Mouse (Mus musculus) embryonic facial prominence, embryonic 10.5 days (tissue): ENCODE measurements around the gene Nrxn1. TPM values are rescaled to one million over a fixed set of nuclear protein-coding genes. Genes with fewer than 3 reads are reported as not detected.
"Not testable (repeated sequence)": the region's sequence is repeated elsewhere in the genome, so short reads cannot be mapped to it uniquely, and the experiment has no call there.

ENCODE experiments used
- DNase-seq: peaks from one replicate; pipeline ENCODE4 v3.0.0-alpha.2; 2017; ENCODE audit warnings: low spot score
- H3K27ac ChIP-seq: fragments of 300-500 bp; sonication (generic); replicated peaks from 2 replicates; pipeline ENCODE4 v1.5.1; 2016; ENCODE audit warnings: mild to moderate bottlenecking
- H3K27me3 ChIP-seq: fragments of 300-500 bp; sonication (generic); replicated peaks from 2 replicates; pipeline ENCODE4 v1.6.1; 2016; ENCODE audit warnings: low read depth, mild to moderate bottlenecking; ENCODE audit not compliant: poor library complexity, severe bottlenecking
- H3K36me3 ChIP-seq: fragments of 300-500 bp; sonication (generic); replicated peaks from 2 replicates; pipeline ENCODE4 v1.6.1; 2016; ENCODE audit warnings: mild to moderate bottlenecking, moderate library complexity
- H3K4me1 ChIP-seq: fragments of 300-500 bp; sonication (generic); 2 replicates; pipeline ENCODE4 v1.6.1; 2016
- H3K4me3 ChIP-seq: fragments of 300-500 bp; sonication (generic); 2 replicates; pipeline ENCODE4 v1.5.1; 2016; ENCODE audit warnings: mild to moderate bottlenecking, moderate library complexity
- H3K9me3 ChIP-seq: fragments of 300-500 bp; sonication (generic); 2 replicates; pipeline ENCODE4 v1.6.1; 2016; ENCODE audit warnings: mild to moderate bottlenecking
- WGBS: fragments of 180-500 bp; shearing (Covaris S2); methylation state at CpG from one replicate; pipeline ENCODE4 v1.1.7; 2016; 5-methylcytosine and 5-hydroxymethylcytosine counted together
- polyA plus RNA-seq: library from polyadenylated mRNA; unstranded; fragments of >200 nt; fragmentation: Nextera tagmentation; extraction: Ambion mirVana; gene quantifications from 2 replicates; pipeline ENCODE4 v1.2.1, GENCODE M21; 2016

The Nrxn1 gene
- polyA plus RNA-seq, 1 experiment from 2014 or later, result 4.1 TPM

DNA sequence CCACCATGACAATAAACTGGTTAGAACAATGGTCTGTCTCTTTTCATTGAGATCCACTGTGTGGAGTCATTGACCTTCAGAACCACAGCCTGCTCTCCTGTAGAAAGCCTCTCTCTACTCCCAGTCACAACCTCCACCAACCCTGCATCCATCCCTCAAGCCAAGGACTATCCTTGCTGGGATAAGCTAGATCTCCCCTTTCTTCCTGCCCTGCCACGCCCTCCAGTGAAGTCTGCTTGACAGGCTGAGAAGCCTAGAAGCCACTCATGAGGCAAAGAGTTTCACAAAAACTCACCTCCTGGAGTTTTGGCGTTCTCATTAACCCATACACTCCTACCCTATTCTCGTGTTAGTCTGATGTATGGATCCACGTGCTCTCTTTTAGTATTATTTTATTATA is 821.7 kb downstream of the Nrxn1 start:
- no peak for DNase-seq
- H3K4me3 ChIP-seq, result no peak overlapping the region
- 19% methylated on average over 4 of the region's 4 CpGs for WGBS
- no peaks in the 10 kb centered on the region for H3K27me3 ChIP-seq
- H3K27ac ChIP-seq, result no peak overlapping the region
- H3K36me3 ChIP-seq, result no peaks in the 10 kb centered on the region
- H3K9me3 ChIP-seq, result no peaks in the 10 kb centered on the region
- H3K4me1 ChIP-seq, result no peaks in the 10 kb centered on the region

DNA sequence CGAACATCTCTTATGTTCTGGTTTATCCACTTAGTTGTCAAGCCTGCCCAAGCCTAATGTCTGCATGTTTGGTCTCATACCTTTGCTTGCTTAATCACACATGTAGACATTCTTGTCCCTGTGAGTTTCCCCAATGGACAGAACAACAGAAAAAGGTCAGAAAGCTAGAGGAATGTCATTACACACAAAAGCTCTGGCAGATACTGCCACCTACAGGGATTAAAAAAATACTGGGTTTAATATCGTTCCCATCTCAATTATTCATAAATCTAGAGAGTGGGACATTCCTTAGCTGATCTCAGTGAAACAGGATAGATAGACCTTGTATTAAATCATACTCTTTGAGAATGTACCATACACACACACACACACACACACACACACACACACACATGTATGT is 823.7 kb downstream of the Nrxn1 start:
- Histone ChIP-seq H3K4me3 (no peak overlapping the region), H3K27ac (no peak overlapping the region), H3K27me3 (no peaks in the 10 kb centered on the region), H3K36me3 (no peaks in the 10 kb centered on the region), H3K4me1 (no peaks in the 10 kb centered on the region), H3K9me3 (no peaks in the 10 kb centered on the region)
- WGBS, result 83% methylated on average over 2 of the region's 2 CpGs
- DNase-seq, result no peak

DNA sequence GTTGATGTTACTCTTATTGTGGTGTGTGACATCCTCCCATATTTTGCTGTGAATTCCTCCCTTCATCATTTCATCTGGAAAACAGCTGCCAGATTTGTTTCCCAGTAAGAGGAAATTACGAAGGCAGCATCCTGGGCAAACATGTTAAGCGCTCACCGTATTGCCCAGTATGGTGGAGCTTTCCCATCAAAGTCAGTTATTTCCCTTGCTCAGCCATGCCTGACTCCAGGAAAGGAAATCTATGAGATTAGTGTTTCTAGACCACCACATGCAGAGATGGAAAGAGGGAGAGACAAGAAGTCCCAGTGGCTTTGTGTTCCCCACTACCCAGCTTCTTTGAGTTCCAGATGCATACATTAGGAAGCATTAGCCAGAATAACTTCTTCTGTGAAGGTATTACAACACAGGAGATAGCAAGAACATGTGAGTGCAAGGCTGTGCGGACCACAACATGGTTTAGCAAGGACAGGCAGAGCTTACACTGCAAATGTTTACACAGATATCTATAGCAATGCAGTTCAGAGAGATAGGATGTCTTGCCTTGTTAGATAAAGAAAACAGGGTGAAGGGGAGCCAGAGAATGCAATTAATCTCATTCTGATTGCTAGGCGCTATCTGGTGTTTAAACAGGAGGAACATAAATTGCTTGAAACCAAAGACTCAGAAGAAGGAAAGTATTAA is 839.3 kb downstream of the Nrxn1 start:
- WGBS, result 59% methylated on average over 5 of the region's 5 CpGs
- DNase-seq, result no peak

DNA sequence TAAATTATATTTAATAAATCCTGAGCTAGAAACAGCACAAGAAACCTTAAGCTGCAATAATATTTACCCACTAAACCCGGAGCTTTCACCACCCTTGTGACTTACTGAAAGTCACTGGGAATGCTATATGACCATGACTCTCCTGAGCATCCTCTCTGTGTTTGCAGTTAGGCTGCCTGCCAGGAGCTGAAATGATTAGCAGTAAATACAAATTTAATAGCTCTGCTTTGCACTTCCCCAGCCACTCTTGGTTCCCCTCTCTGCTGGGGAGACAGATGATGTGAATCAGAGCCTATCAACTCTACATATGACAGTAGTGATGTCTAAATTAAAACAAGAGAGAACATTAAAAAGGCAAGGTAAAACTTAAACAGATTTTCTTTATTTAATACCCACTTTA is 840.7 kb downstream of the Nrxn1 start:
- H3K9me3 ChIP-seq, result no peaks in the 10 kb centered on the region
- DNase-seq, result no peak
- H3K4me3 ChIP-seq, result no peak overlapping the region
- 79% methylated on average over 1 of the region's 1 CpGs for WGBS
- H3K27me3 ChIP-seq, result no peaks in the 10 kb centered on the region
- H3K36me3 ChIP-seq, result no peaks in the 10 kb centered on the region
- no peak overlapping the region for H3K27ac ChIP-seq
- no peaks in the 10 kb centered on the region for H3K4me1 ChIP-seq

More for the DNA sequence above, 839.3 kb downstream of the Nrxn1 start:
- H3K4me3 ChIP-seq, result no peak overlapping the region
- no peaks in the 10 kb centered on the region for H3K27me3 ChIP-seq
- H3K9me3 ChIP-seq, result no peaks in the 10 kb centered on the region
- H3K27ac ChIP-seq, result no peak overlapping the region
- H3K36me3 ChIP-seq, result no peaks in the 10 kb centered on the region
- no peaks in the 10 kb centered on the region for H3K4me1 ChIP-seq

DNA sequence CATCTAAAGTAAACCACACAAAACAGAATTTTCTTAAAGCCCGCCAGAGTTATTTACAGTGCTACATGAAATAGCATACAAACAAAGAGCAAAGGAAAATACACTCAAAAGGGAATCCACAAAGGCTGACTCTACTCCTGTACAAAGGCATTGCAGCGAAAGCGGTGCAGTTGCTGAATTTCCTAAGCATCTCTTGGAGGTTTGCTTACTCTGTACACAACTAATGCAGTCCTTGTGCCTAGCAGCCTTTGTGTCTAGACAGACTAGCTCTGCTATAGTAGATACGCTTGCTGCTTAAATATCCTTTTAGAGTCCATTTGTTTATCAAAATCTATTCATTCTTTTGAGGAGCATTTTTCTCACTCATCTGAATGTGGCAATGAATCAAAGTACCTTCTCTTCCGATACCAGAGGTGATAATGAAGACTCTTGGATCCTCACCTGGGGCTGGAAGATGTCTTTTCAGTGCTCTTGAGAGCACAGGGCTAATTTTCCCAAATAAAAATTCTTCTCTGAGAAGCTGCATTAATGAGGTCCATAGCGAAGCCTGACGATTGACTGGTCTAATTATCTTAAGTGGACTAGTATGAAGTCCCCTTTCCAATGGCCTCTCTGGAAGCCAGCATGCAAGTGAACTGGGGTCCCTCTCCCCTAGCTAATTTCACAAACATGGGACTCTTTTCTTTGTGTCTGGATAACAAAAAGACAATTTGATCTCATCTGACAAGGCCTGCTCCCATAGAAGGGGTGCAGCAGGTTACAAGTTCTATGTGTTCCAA is 845.6 kb downstream of the Nrxn1 start:
- WGBS, result 82% methylated on average over 7 of the region's 7 CpGs
- no peaks in the 10 kb centered on the region for H3K36me3 ChIP-seq

DNA sequence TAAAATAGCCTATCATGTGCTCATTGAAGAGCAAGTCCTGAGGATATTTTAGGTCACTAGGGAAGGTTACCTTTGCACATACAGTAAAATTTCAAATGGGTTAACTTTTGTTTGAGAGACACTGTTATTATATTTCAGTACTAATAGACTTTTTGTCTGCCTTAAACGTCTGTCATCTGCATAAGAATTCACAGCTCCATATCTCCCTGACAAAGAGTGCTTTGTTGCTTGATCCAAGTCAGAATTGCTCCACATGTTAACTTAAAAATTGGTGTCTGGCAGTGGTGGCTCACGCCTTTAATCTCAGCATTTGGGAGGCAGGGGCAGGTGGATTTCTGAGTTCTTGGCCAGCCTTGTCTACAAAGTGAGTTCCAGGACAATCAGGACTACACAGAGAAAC is 848.5 kb downstream of the Nrxn1 start:
- DNase-seq, result no peak
- H3K36me3 ChIP-seq, result no peaks in the 10 kb centered on the region
- no peak overlapping the region for H3K27ac ChIP-seq
- no peak overlapping the region for H3K4me3 ChIP-seq
- H3K4me1 ChIP-seq, result no peaks in the 10 kb centered on the region
- H3K27me3 ChIP-seq, result no peaks in the 10 kb centered on the region
- 60% methylated on average over 2 of the region's 2 CpGs for WGBS
- H3K9me3 ChIP-seq, result no peaks in the 10 kb centered on the region

More for the DNA sequence above, 845.6 kb downstream of the Nrxn1 start:
- no peaks in the 10 kb centered on the region for H3K9me3 ChIP-seq
- H3K27me3 ChIP-seq, result no peaks in the 10 kb centered on the region
- no peak overlapping the region for H3K4me3 ChIP-seq
- no peak overlapping the region for H3K27ac ChIP-seq
- H3K4me1 ChIP-seq, result no peaks in the 10 kb centered on the region
- DNase-seq, result no peak

DNA sequence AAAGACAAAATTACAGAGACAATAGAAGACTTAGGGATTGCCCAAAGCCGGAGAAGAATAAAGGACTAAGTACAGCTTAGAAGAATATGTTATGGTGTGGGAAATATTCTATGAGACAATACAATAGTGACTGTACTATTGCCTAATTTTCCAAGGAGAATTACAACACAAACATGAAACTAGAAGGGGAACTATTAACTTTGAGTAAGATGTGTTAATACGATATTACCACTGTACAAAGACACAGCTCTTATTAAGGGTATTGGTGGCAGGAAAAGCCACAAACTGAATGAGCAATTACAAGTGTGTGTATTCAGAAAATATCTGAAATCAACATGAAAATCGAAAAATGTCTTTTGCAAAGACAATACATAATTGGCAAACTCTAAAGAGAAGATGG is 853.9 kb downstream of the Nrxn1 start:
- H3K4me3 ChIP-seq, result no peak overlapping the region
- H3K36me3 ChIP-seq, result no peaks in the 10 kb centered on the region
- H3K4me1 ChIP-seq, result no peaks in the 10 kb centered on the region
- no peak overlapping the region for H3K27ac ChIP-seq
- WGBS, result 86% methylated on average over 3 of the region's 3 CpGs
- DNase-seq, result no peak
- no peaks in the 10 kb centered on the region for H3K9me3 ChIP-seq
- H3K27me3 ChIP-seq, result no peaks in the 10 kb centered on the region

DNA sequence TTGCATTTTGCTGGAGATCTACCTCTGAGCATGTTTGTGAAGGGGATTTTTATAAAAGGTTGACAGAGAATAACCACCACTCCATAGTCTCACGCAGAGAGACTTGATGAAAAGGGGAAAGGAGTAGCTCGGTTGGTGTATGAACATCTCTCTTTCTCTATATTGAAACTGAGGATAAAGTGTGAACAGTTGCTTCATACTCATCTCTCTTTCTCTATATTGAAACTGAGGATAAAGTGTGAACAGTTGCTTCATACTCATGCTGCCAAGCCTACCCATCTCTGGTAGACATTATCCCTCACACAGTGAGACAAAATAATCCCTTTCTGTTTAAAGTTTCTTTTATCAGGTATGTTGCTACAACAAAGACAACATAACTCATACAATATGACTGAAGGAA is 854.4 kb downstream of the Nrxn1 start:
- no peaks in the 10 kb centered on the region for H3K36me3 ChIP-seq
- no peaks in the 10 kb centered on the region for H3K9me3 ChIP-seq
- no peak overlapping the region for H3K4me3 ChIP-seq
- no peak overlapping the region for H3K27ac ChIP-seq
- DNase-seq, result no peak
- no peaks in the 10 kb centered on the region for H3K4me1 ChIP-seq
- no peaks in the 10 kb centered on the region for H3K27me3 ChIP-seq
- 92% methylated on average over 2 of the region's 2 CpGs for WGBS

DNA sequence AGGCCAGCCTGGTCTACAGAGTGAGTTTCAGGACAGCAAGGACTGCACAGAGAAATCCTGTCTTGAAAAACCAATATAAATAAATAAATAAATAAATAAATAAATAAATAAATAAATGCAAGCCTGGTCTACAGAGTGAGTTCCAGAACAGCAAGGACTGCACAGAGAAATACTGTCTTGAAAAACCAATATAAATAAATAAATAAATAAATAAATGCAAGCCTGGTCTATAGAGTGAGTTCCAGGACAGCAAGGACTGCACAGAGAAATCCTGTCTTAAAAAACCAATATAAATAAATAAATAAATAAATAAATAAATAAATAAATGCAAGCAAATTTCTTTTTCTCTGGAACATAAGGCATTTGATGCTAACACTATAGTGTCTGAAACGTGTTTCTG is 857.2 kb downstream of the Nrxn1 start:
- H3K27ac ChIP-seq, H3K36me3 ChIP-seq, H3K9me3 ChIP-seq, H3K27me3 ChIP-seq, DNase-seq, H3K4me1 ChIP-seq, H3K4me3 ChIP-seq: not testable (repeated sequence)
- WGBS, result 82% methylated on average over 1 of the region's 1 CpGs

DNA sequence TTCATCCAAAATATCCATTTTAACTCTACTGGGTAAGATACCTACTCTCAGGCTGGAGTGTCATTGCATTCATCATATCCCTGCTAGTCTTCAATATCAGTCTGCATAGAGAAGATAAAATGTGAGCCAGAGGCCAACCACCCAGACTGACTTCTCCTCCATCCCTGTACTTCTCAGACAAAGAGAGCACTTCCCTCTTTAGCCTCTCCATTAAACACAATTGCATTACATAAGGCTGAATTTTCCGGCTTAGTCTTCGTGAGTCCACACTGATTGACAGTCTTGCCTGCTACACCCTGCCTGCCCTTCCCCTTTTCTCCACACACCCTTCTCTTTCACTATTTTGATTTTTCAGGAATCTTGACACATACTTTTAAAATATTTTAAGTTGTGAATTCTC is 858.1 kb downstream of the Nrxn1 start:
- H3K4me1 ChIP-seq, result no peaks in the 10 kb centered on the region
- WGBS, result 87% methylated on average over 2 of the region's 2 CpGs

DNA sequence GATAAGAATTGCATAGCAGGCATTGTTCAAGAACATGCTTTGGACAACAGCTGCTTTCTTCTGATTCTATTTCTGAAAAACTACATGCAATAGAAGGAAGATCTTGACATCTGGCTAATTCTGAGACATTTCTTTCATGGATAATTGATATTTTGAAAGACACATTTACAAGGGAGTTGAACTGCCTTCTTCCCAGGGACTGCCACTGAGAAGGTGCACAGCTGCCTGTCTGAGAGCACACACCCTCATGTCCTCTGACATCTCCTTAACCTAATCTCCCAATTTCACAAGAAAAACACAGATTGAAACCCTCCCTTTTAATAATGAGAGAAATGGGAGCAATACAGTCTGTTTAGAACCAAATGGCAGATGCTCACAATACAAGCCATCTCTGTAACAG is 884.3 kb downstream of the Nrxn1 start:
- H3K27ac ChIP-seq, result no peak overlapping the region
- H3K36me3 ChIP-seq, result no peaks in the 10 kb centered on the region
- H3K4me1 ChIP-seq, result no peaks in the 10 kb centered on the region
- DNase-seq, result no peak
- no peak overlapping the region for H3K4me3 ChIP-seq
- no peaks in the 10 kb centered on the region for H3K9me3 ChIP-seq
- H3K27me3 ChIP-seq, result no peaks in the 10 kb centered on the region

More for the DNA sequence above, 858.1 kb downstream of the Nrxn1 start:
- Histone ChIP-seq H3K27ac (no peak overlapping the region), H3K27me3 (no peaks in the 10 kb centered on the region), H3K9me3 (no peaks in the 10 kb centered on the region), H3K36me3 (no peaks in the 10 kb centered on the region), H3K4me3 (no peak overlapping the region)
- DNase-seq, result no peak

DNA sequence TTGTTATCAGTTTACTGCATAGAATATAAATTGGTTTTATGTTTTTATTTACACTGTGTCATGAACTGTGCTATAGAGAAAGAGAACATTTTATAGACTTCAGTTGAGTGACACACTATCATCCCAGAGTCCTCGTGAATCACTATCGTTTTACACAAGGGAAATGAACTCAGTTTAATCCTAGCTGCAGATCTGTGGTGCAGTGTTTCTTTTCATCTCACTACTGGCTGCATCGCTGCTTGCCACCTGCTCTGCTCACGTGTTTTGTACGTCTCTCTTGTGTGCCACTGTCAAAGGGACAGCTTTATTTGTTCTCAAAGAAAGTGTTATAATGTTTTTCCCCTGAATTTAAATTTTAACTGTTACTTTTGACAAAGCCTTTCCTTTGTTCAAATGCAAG is 885.3 kb downstream of the Nrxn1 start:
- 79% methylated on average over 5 of the region's 5 CpGs for WGBS

DNA sequence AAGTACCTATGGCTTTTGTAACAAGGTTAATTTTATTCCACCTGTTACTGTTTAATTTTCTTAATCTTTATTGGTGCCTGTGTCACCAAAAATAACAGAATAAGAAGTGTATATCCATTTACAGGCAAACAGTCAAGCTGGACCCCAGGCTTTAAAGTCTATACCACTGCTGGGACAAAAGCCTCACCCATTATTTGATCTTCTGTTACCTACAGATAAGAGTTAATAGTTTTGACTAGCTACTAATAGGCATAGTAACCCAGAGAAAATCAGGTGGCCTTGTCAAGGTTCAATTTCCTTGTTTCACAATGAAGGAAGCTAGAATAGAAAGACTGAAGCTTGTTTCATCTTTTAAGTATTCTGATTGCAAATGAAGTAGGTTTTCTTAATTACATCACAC is 888.9 kb downstream of the Nrxn1 start:
- no peaks in the 10 kb centered on the region for H3K36me3 ChIP-seq
- H3K27me3 ChIP-seq, result no peaks in the 10 kb centered on the region
- no peaks in the 10 kb centered on the region for H3K9me3 ChIP-seq
- no peak overlapping the region for H3K4me3 ChIP-seq
- no peak for DNase-seq
- no peak overlapping the region for H3K27ac ChIP-seq
- H3K4me1 ChIP-seq, result no peaks in the 10 kb centered on the region

More for the DNA sequence above, 885.3 kb downstream of the Nrxn1 start:
- Histone ChIP-seq H3K27me3 (no peaks in the 10 kb centered on the region), H3K4me3 (no peak overlapping the region), H3K9me3 (no peaks in the 10 kb centered on the region), H3K36me3 (no peaks in the 10 kb centered on the region), H3K27ac (no peak overlapping the region), H3K4me1 (no peaks in the 10 kb centered on the region)
- no peak for DNase-seq
